Mouse (Mus musculus): ENCODE measurements around the gene Epc2.

DNA sequence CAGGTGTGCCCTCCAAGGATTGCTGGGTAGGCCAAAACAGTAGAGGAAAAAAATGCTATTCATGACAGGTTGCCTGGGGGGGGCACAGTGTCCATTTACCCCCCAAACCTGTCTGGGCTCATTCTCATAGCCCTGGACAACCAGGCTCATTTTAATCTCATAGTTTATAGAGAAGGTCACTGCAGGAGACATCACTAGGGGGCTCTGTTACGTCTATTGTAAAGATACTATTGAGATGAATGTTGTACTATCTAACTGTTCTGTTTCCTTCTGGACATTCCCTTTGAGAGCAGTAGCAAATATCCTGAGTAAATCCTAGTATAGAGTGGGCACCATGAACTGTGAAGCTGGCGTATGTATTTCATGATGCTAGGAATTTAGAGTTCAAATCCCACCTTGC, 5.0 kb upstream of the Epc2 start:
- TF ChIP-seq POLR2A (IDR thresholded peaks at IDR 0.05; ENCODE audit: low read depth, low read length) (no peak), CTCF (IDR thresholded peaks at IDR 0.05; ENCODE audit: borderline replicate concordance, insufficient read depth, low read length) (no peak)

All from embryonic fibroblast, embryonic 13.5 days (primary cell).